Mouse (Mus musculus): Measurements from ENCODE around the gene Man2b2. TPM values are rescaled to one million over a fixed set of nuclear protein-coding genes. Genes with fewer than 3 reads are reported as not detected.

The Man2b2 gene
- polyA plus RNA-seq (2014; fragmentation: Nextera tagmentation; extraction: Ambion mirVana) = 7.7 and 9.1 TPM in 2 replicates

DNA sequence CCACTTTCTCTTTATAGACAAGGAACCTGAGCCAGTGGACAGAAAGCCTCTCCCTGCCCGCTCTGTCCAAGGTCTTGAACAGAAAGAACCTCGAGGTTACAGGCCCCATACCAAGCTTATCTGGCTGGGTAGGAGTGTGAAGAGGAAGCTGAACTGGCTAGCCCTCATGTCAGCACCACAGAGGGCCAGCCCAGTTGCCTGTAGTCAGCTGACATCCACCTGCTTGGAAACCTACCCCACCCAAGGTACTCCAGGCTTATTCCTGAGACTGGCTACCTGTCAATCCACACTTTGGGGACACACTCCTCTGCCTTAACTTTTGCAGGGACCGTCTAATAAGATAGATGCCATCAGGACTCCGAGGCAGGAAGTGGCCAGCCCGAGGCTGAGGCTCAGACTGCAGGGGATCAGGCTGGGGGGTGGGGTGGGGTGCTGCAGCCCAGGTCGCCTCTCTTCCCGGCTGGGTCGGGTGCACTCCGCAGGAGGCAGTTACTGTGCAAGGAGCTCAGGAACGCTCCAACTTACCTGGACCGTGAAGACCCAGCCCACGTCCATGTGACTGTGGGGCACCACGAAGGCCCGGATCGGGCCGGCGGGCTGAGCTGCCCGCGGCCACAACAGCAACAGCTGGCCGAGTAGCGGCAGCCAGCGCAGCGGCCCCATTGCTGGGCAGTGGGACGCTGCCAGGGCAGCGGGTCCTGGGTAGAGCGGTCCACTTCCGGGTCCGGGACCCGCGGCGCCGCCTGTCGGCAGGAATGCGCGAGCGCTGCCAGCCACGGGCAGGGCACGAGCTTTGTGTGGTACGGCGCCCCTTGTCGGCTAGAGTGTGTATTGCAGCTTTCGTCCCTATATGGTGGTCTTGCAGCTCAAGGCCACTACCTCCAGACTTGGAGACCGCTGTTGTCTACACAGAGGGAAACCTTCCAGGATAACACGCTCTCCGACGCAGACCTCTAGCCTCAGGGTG, at the start of gene Man2b2:
Gene Man2b2 (minus strand): TSS at position 741 of the 967 bp plus-strand sequence.
- ATAC-seq (replicated peaks; ENCODE audit: insufficient number of reproducible peaks, low FRiP score, low TSS enrichment, low read depth) = peak; percentile 68
- WGBS = 3% methylated on average over 46 of the region's 46 CpGs

GRCm38 (mm10) chr5:36878801-36879200, 48.3 kb upstream of the Man2b2 start:
- ATAC-seq (replicated peaks; ENCODE audit: insufficient number of reproducible peaks, low FRiP score, low TSS enrichment, low read depth) (no peak), DNase-seq (ENCODE audit: low spot score) (no peak)
- no peak overlapping the region for H3K27ac ChIP-seq (replicated peaks; ENCODE audit: low read depth, low read length)
- H3K27me3 ChIP-seq (ENCODE audit: control insufficient read depth, insufficient read depth, low read length) = no peaks in the 10 kb centered on the region
- no peak overlapping the region for H3K9ac ChIP-seq (replicated peaks; ENCODE audit: low read length)
- H3K4me1 ChIP-seq (ENCODE audit: control insufficient read depth, insufficient read depth, low read length) = no peaks in the 10 kb centered on the region
- H3K4me3 ChIP-seq (ENCODE audit: low read depth, low read length) = no peak overlapping the region
- WGBS = 84% methylated on average over 4 of the region's 4 CpGs
- H3K36me3 ChIP-seq (replicated peaks; ENCODE audit: control insufficient read depth, insufficient read depth, low read depth, low read length) = no peaks in the 10 kb centered on the region
- no peak overlapping the region for H3K4me2 ChIP-seq (ENCODE audit: low read depth, low read length)
- H3K9me3 ChIP-seq (replicated peaks; ENCODE audit: control insufficient read depth, low read length) = no peaks in the 10 kb centered on the region

More for the DNA sequence above, at the start of gene Man2b2:
- H3K9me3 ChIP-seq (replicated peaks; ENCODE audit: control insufficient read depth, low read length) = no peaks in the 10 kb centered on the region
- DNase-seq (ENCODE audit: low spot score) = peak; percentile 89
- H3K27ac ChIP-seq (replicated peaks; ENCODE audit: low read depth, low read length) = no peak within 1 kb of the TSS
- peak within 1 kb of the TSS; percentile 76 for H3K4me2 ChIP-seq (ENCODE audit: low read depth, low read length)
- H3K36me3 ChIP-seq (replicated peaks; ENCODE audit: control insufficient read depth, insufficient read depth, low read depth, low read length) = no peaks in the 10 kb centered on the region
- no peaks in the 10 kb centered on the region for H3K27me3 ChIP-seq (ENCODE audit: control insufficient read depth, insufficient read depth, low read length)
- H3K9ac ChIP-seq (replicated peaks; ENCODE audit: low read length) = peak within 1 kb of the TSS; percentile 73
- H3K4me1 ChIP-seq (ENCODE audit: control insufficient read depth, insufficient read depth, low read length) = no peaks in the 10 kb centered on the region; the same call in 1 of the 2 replicates
- H3K4me3 ChIP-seq (ENCODE audit: low read depth, low read length) = peak within 1 kb of the TSS; percentile 55

DNA sequence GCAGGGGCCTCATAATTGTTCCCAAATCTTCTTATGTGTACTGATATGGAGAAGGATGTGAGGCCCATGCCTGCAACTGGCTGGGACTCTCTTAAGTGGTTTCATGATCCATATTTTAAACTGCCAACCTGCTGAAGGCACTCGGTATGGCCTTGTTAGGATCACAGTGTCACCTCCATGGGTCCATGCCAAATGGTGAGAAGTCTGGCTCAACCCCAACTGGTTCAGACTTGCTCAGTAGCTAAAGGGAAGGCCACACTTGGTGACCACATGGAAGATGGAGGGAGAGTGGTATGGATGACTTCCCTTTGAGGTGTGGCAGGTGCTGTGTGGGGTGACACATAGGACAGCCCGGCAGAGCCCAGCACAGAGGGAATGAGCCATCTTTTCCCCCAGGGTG, 47.2 kb upstream of the Man2b2 start:
- Histone ChIP-seq H3K9me3 (replicated peaks; ENCODE audit: control insufficient read depth, low read length) (no peaks in the 10 kb centered on the region), H3K4me3 (ENCODE audit: low read depth, low read length) (no peak overlapping the region), H3K4me2 (ENCODE audit: low read depth, low read length) (no peak overlapping the region), H3K36me3 (replicated peaks; ENCODE audit: control insufficient read depth, insufficient read depth, low read depth, low read length) (no peaks in the 10 kb centered on the region), H3K4me1 (ENCODE audit: control insufficient read depth, insufficient read depth, low read length) (no peaks in the 10 kb centered on the region), H3K9ac (replicated peaks; ENCODE audit: low read length) (no peak overlapping the region), H3K27ac (replicated peaks; ENCODE audit: low read depth, low read length) (no peak overlapping the region), H3K27me3 (ENCODE audit: control insufficient read depth, insufficient read depth, low read length) (peaks cover 1% of the 10 kb centered on the region; the same call in 1 of the 2 replicates)
- no peak for ATAC-seq (replicated peaks; ENCODE audit: insufficient number of reproducible peaks, low FRiP score, low TSS enrichment, low read depth)
- DNase-seq (ENCODE audit: low spot score) = no peak
- WGBS = 81% methylated on average over 2 of the region's 2 CpGs

DNA sequence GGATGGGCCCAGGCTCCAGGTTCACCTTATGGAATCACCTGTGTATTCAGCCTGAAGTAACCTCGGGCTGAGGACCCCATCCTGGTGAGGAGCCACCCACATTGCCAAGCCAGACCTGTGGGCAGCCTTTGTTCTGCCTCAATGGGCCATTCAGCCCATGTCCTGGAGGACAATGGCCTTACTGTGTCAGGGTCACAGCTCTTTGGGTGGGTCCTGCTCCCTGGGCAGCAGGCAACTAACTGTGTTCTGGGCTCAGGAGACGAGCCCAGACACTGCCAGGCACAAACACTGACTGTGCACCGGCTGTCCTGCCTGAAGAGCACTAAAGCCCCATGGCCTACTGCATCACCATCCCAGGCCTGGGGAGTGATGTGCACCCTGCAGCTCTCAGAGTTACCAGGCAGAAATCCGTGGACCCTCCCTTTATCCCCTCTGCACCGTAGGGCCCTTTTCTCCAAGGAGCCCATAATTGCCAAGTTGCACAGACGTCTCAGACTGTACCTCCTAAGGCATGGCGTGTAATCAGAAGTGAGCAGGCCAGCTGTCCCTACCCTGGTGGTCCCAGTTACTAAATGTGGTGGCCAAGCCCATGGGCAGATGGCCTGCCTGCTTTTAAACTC, 46.4 kb upstream of the Man2b2 start:
- H3K27me3 ChIP-seq (ENCODE audit: control insufficient read depth, insufficient read depth, low read length) = peaks cover 2% of the 10 kb centered on the region; the same call in 1 of the 2 replicates
- no peak overlapping the region for H3K9ac ChIP-seq (replicated peaks; ENCODE audit: low read length)
- ATAC-seq (replicated peaks; ENCODE audit: insufficient number of reproducible peaks, low FRiP score, low TSS enrichment, low read depth) (no peak), DNase-seq (ENCODE audit: low spot score) (no peak)
- no peaks in the 10 kb centered on the region for H3K4me1 ChIP-seq (ENCODE audit: control insufficient read depth, insufficient read depth, low read length)
- H3K27ac ChIP-seq (replicated peaks; ENCODE audit: low read depth, low read length) = no peak overlapping the region
- 33% methylated on average over 7 of the region's 7 CpGs for WGBS
- no peak overlapping the region for H3K4me2 ChIP-seq (ENCODE audit: low read depth, low read length)
- no peaks in the 10 kb centered on the region for H3K36me3 ChIP-seq (replicated peaks; ENCODE audit: control insufficient read depth, insufficient read depth, low read depth, low read length)
- no peak overlapping the region for H3K4me3 ChIP-seq (ENCODE audit: low read depth, low read length)
- no peaks in the 10 kb centered on the region for H3K9me3 ChIP-seq (replicated peaks; ENCODE audit: control insufficient read depth, low read length)

DNA sequence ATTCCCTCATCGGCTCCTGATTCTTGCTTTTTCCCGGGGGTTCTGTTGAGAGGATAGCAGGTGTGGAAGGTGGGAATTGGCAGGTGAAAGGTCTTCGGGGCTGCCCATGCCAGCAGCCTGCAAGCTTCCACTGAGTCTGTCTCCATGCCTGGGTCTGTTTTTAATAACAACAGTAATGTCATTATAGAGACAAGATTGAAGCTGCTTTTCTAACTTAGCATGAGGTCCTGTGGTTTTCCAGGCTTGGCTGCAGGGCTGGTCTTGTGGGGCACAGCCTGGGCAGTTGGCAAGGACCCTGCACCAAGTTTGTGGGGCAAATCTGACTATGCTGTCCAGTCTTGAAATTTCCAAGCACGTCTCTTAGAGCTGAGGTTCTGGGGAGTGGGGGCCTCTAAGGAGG, 45.5 kb upstream of the Man2b2 start:
- H3K36me3 ChIP-seq (replicated peaks; ENCODE audit: control insufficient read depth, insufficient read depth, low read depth, low read length) = no peaks in the 10 kb centered on the region
- WGBS = 72% methylated on average over 4 of the region's 4 CpGs
- no peak overlapping the region for H3K4me3 ChIP-seq (ENCODE audit: low read depth, low read length)
- no peak for ATAC-seq (replicated peaks; ENCODE audit: insufficient number of reproducible peaks, low FRiP score, low TSS enrichment, low read depth)
- H3K27me3 ChIP-seq (ENCODE audit: control insufficient read depth, insufficient read depth, low read length) = peaks cover 8% of the 10 kb centered on the region
- H3K4me1 ChIP-seq (ENCODE audit: control insufficient read depth, insufficient read depth, low read length) = no peaks in the 10 kb centered on the region
- no peak overlapping the region for H3K27ac ChIP-seq (replicated peaks; ENCODE audit: low read depth, low read length)
- H3K9me3 ChIP-seq (replicated peaks; ENCODE audit: control insufficient read depth, low read length) = no peaks in the 10 kb centered on the region
- no peak overlapping the region for H3K9ac ChIP-seq (replicated peaks; ENCODE audit: low read length)
- no peak for DNase-seq (ENCODE audit: low spot score)
- no peak overlapping the region for H3K4me2 ChIP-seq (ENCODE audit: low read depth, low read length)

- H3K4me1 ChIP-seq (ENCODE audit: control insufficient read depth, insufficient read depth, low read length) = no peaks in the 10 kb centered on the region
- WGBS = 82% methylated on average over 6 of the region's 6 CpGs
- H3K9me3 ChIP-seq (replicated peaks; ENCODE audit: control insufficient read depth, low read length) = no peaks in the 10 kb centered on the region
- peaks cover 56% of the 10 kb centered on the region for H3K27me3 ChIP-seq (ENCODE audit: control insufficient read depth, insufficient read depth, low read length)
- ATAC-seq (replicated peaks; ENCODE audit: insufficient number of reproducible peaks, low FRiP score, low TSS enrichment, low read depth) = no peak
- no peak overlapping the region for H3K4me2 ChIP-seq (ENCODE audit: low read depth, low read length)
- no peak overlapping the region for H3K4me3 ChIP-seq (ENCODE audit: low read depth, low read length)
- no peaks in the 10 kb centered on the region for H3K36me3 ChIP-seq (replicated peaks; ENCODE audit: control insufficient read depth, insufficient read depth, low read depth, low read length)
- no peak overlapping the region for H3K9ac ChIP-seq (replicated peaks; ENCODE audit: low read length)
- H3K27ac ChIP-seq (replicated peaks; ENCODE audit: low read depth, low read length) = no peak overlapping the region
- DNase-seq (ENCODE audit: low spot score) = no peak
These were observed 40.5 kb upstream of the Man2b2 start for GRCm38 (mm10) chr5:36870916-36871315.

- Histone ChIP-seq H3K4me2 (ENCODE audit: low read depth, low read length) (peak overlapping the region; percentile 92), H3K36me3 (replicated peaks; ENCODE audit: control insufficient read depth, insufficient read depth, low read depth, low read length) (no peaks in the 10 kb centered on the region), H3K27ac (replicated peaks; ENCODE audit: low read depth, low read length) (no peak overlapping the region), H3K9me3 (replicated peaks; ENCODE audit: control insufficient read depth, low read length) (no peaks in the 10 kb centered on the region), H3K9ac (replicated peaks; ENCODE audit: low read length) (no peak overlapping the region; the same call in 1 of the 2 replicates), H3K27me3 (ENCODE audit: control insufficient read depth, insufficient read depth, low read length) (peaks cover 59% of the 10 kb centered on the region), H3K4me3 (ENCODE audit: low read depth, low read length) (peak overlapping the region; percentile 30), H3K4me1 (ENCODE audit: control insufficient read depth, insufficient read depth, low read length) (no peaks in the 10 kb centered on the region)
- DNase-seq (ENCODE audit: low spot score) (peak; percentile 26), ATAC-seq (replicated peaks; ENCODE audit: insufficient number of reproducible peaks, low FRiP score, low TSS enrichment, low read depth) (no peak)
- 1% methylated on average over 44 of the region's 56 CpGs for WGBS
These were observed 39.3 kb upstream of the Man2b2 start for GRCm38 (mm10) chr5:36869578-36870236.
